Mouse (Mus musculus) forebrain, embryonic 14.5 days (tissue): ENCODE measurements around the gene Gm47985. TPM values are rescaled to one million over a fixed set of nuclear protein-coding genes. Genes with fewer than 3 reads are reported as not detected.

Experiments used
- ATAC-seq: fragments of 200-750 bp; cut with Nextera tagmentation; 2 replicates; pipeline ENCODE4 v1.8.0; 2017; ENCODE audit warnings: mild to moderate bottlenecking, moderate library complexity
- DNase-seq: peaks from one replicate; pipeline ENCODE4 v3.0.0-alpha.2; 2015; ENCODE audit warnings: low spot score
- H3K27ac ChIP-seq: fragments of 300-500 bp; sonication (generic); 2 replicates; pipeline ENCODE4 v1.5.1; 2014; ENCODE audit warnings: low read depth, mild to moderate bottlenecking, control low read depth, low read length, moderate library complexity
- H3K27me3 ChIP-seq: fragments of 300-500 bp; sonication (generic); replicated peaks from 2 replicates; pipeline ENCODE4 v1.6.1; 2014; ENCODE audit warnings: low read length, control low read depth, mixed read lengths; ENCODE audit not compliant: control insufficient read depth, insufficient read depth
- H3K36me3 ChIP-seq: fragments of 300-500 bp; sonication (generic); 2 replicates; pipeline ENCODE4 v1.6.1; 2014; ENCODE audit warnings: low read length, control low read depth; ENCODE audit not compliant: control insufficient read depth, insufficient read depth
- H3K4me1 ChIP-seq: fragments of 300-500 bp; sonication (generic); 2 replicates; pipeline ENCODE4 v1.6.1; 2014; ENCODE audit warnings: antibody characterized with exemption, low read length, control low read depth; ENCODE audit not compliant: control insufficient read depth, insufficient read depth
- H3K4me2 ChIP-seq: fragments of 300-500 bp; sonication (generic); 2 replicates; pipeline ENCODE4 v1.6.1; 2014; ENCODE audit warnings: mild to moderate bottlenecking, control low read depth, low read length
- H3K4me3 ChIP-seq: fragments of 300-500 bp; sonication (generic); 2 replicates; pipeline ENCODE4 v1.5.1; 2014; ENCODE audit warnings: low read depth, low read length, control low read depth
- H3K9ac ChIP-seq: fragments of 300-500 bp; sonication (generic); 2 replicates; pipeline ENCODE4 v1.6.1; 2014; ENCODE audit warnings: mild to moderate bottlenecking, low read length, control low read depth, moderate library complexity
- H3K9me3 ChIP-seq: fragments of 300-500 bp; sonication (generic); replicated peaks from 2 replicates; pipeline ENCODE4 v1.6.1; 2016; ENCODE audit warnings: low read length, control low read depth, mixed read lengths; ENCODE audit not compliant: control insufficient read depth
- WGBS: fragments of 180-500 bp; shearing (Covaris S2); extraction: QIAGEN DNeasy Blood & Tissue Kit; methylation state at CpG from one replicate; pipeline ENCODE4 v1.1.7; 2014; 5-methylcytosine and 5-hydroxymethylcytosine counted together
- polyA plus RNA-seq: library from polyadenylated mRNA; unstranded; fragments of >200 nt; fragmentation: Nextera tagmentation; extraction: Ambion mirVana; gene quantifications from 2 replicates; pipeline ENCODE4 v1.2.1, GENCODE M21; 2014

The Gm47985 gene
- polyA plus RNA-seq, 1 experiment from 2014 or later, result not detected

- Histone ChIP-seq H3K9me3 (no peaks in the 10 kb centered on the region), H3K27ac (no peak overlapping the region), H3K4me2 (no peak overlapping the region), H3K36me3 (no peaks in the 10 kb centered on the region), H3K4me3 (no peak overlapping the region), H3K9ac (no peak overlapping the region), H3K4me1 (no peaks in the 10 kb centered on the region), H3K27me3 (no peaks in the 10 kb centered on the region)
- no peak for ATAC-seq
- DNase-seq, result no peak
- 93% methylated on average over 1 of the region's 1 CpGs for WGBS
Observed at GRCm38 (mm10) chr1:151223377-151223776, 41.0 kb downstream of the Gm47985 start.

GRCm38 (mm10) chr1:151224536-151224935 is 42.2 kb downstream of the Gm47985 start:
- H3K4me2 ChIP-seq, result no peak overlapping the region

GRCm38 (mm10) chr1:151227506-151227905 is 45.2 kb downstream of the Gm47985 start:
- no peak overlapping the region for H3K4me3 ChIP-seq
- no peak overlapping the region for H3K9ac ChIP-seq
- H3K36me3 ChIP-seq, result no peaks in the 10 kb centered on the region
- no peak for DNase-seq
- no peak for ATAC-seq
- no peaks in the 10 kb centered on the region for H3K9me3 ChIP-seq
- no peaks in the 10 kb centered on the region for H3K27me3 ChIP-seq
- 82% methylated on average over 8 of the region's 8 CpGs for WGBS
- no peak overlapping the region for H3K4me2 ChIP-seq
- H3K4me1 ChIP-seq, result no peaks in the 10 kb centered on the region
- H3K27ac ChIP-seq, result no peak overlapping the region

More at GRCm38 (mm10) chr1:151224536-151224935, 42.2 kb downstream of the Gm47985 start:
- Histone ChIP-seq H3K9me3 (no peaks in the 10 kb centered on the region), H3K27me3 (no peaks in the 10 kb centered on the region), H3K9ac (no peak overlapping the region), H3K36me3 (no peaks in the 10 kb centered on the region), H3K4me1 (no peaks in the 10 kb centered on the region), H3K4me3 (no peak overlapping the region), H3K27ac (no peak overlapping the region)
- WGBS, result 96% methylated on average over 1 of the region's 1 CpGs
- DNase-seq (no peak), ATAC-seq (no peak)

- no peak for ATAC-seq
- Histone ChIP-seq H3K9ac (no peak overlapping the region), H3K4me1 (no peaks in the 10 kb centered on the region), H3K4me3 (no peak overlapping the region), H3K27me3 (no peaks in the 10 kb centered on the region), H3K4me2 (no peak overlapping the region), H3K27ac (no peak overlapping the region), H3K9me3 (no peaks in the 10 kb centered on the region), H3K36me3 (no peaks in the 10 kb centered on the region)
- 70% methylated on average over 1 of the region's 1 CpGs for WGBS
- DNase-seq, result no peak
Observed at GRCm38 (mm10) chr1:151228320-151228989, 46.1 kb downstream of the Gm47985 start.

GRCm38 (mm10) chr1:151232346-151232745 is 50.0 kb downstream of the Gm47985 start:
- Histone ChIP-seq H3K27me3 (no peaks in the 10 kb centered on the region), H3K9me3 (no peaks in the 10 kb centered on the region), H3K4me1 (no peaks in the 10 kb centered on the region), H3K4me3 (no peak overlapping the region), H3K36me3 (no peaks in the 10 kb centered on the region), H3K4me2 (no peak overlapping the region), H3K9ac (no peak overlapping the region), H3K27ac (no peak overlapping the region)
- DNase-seq (no peak), ATAC-seq (no peak)
- 82% methylated on average over 3 of the region's 3 CpGs for WGBS

GRCm38 (mm10) chr1:151233756-151234155 is 51.4 kb downstream of the Gm47985 start:
- DNase-seq (no peak), ATAC-seq (no peak)
- WGBS, result 89% methylated on average over 3 of the region's 3 CpGs
- no peaks in the 10 kb centered on the region for H3K36me3 ChIP-seq
- H3K4me1 ChIP-seq, result no peaks in the 10 kb centered on the region
- no peak overlapping the region for H3K9ac ChIP-seq
- no peak overlapping the region for H3K4me2 ChIP-seq
- H3K27me3 ChIP-seq, result no peaks in the 10 kb centered on the region
- H3K9me3 ChIP-seq, result no peaks in the 10 kb centered on the region
- H3K4me3 ChIP-seq, result no peak overlapping the region
- no peak overlapping the region for H3K27ac ChIP-seq

Other genes starting within 250 kb of the Gm47985 start
- gene Hmcn1, start 189.1 kb upstream of the Gm47985 start, polyA plus RNA-seq, result 1.1 and 1.8 TPM in 2 replicates
- gene Gm8947, start 9.8 kb downstream of the Gm47985 start, polyA plus RNA-seq, result not detected in 2 replicates
- gene Gm47995, start 15.9 kb downstream of the Gm47985 start, polyA plus RNA-seq, result not detected in 2 replicates
- not detected in 2 replicates for gene 3110040M04Rik, start 21.6 kb downstream of the Gm47985 start, polyA plus RNA-seq
- not detected in 2 replicates for gene Gm47996, start 27.6 kb downstream of the Gm47985 start, polyA plus RNA-seq
- 323 and 358 TPM in 2 replicates for gene Ivns1abp, start 161.9 kb downstream of the Gm47985 start, polyA plus RNA-seq
- 16.0 and 21.3 TPM in 2 replicates for gene Swt1, start 245.9 kb downstream of the Gm47985 start, polyA plus RNA-seq
- 34.5 and 45.3 TPM in 2 replicates for gene Trmt1l, start 246.0 kb downstream of the Gm47985 start, polyA plus RNA-seq